Mouse (Mus musculus): Measurements from ENCODE around the gene Zfp568.

DNA sequence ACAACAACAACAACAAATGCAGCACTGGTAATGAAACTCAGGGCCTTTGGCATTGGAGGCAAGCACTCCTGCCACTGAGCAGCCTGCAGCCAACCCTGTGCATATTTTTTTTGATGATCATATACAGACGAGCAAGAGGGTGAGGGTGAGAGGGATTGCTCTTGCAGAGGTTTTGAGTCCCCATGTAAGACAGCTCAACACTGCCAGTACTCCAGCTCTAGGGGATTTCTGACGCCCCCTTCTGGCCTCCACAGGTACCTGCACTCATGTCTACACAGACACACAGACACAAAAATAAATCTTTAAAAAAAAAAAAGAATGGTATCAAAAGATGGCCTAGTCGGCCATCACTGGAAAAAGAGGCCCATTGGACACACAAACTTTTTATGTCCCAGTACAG lies 24.8 kb upstream of the Zfp568 start:
- TF ChIP-seq GATA1 (IDR thresholded peaks at IDR 0.05; ENCODE audit: low read length) (no peak), TAL1 (IDR thresholded peaks at IDR 0.05; ENCODE audit: low read length) (no peak)
